ENCODE assay signal across 20 mouse cellular contexts in genomic region chr16:77026933-77027332, GRCm38 (mm10). TPM values are rescaled to one million over a fixed set of nuclear protein-coding genes. Genes with fewer than 3 reads are reported as not detected.
DNase-seq lines count a peak whose midpoint lies in the region; ATAC-seq and TF ChIP-seq lines count a peak whose summit lies in the region.
"Had no signal": no experiment of that assay in that cellular context is flagged by ENCODE, and none has a peak within 500 bp of the region (broad histone marks: within the 10 kb centered on the region; RNA-seq: fewer than 3 reads in every experiment).

No protein-coding gene starts in this region.

- TF ChIP-seq RAD21 in MEL (IDR thresholded peaks at IDR 0.05; ENCODE audit: low read depth, low read length): no peak

- peak overlapping the region; percentile 59; the same call in 1 of the 2 replicates for H3K27ac ChIP-seq in heart, embryonic 10.5 days
- peak overlapping the region; percentile 76 for H3K27ac ChIP-seq in MEL (ENCODE audit: control insufficient read depth, low read depth, low read length)
- peak overlapping the region; percentile 98 for H3K27ac ChIP-seq in liver, embryonic 15.5 days (replicated peaks)
- H3K27ac ChIP-seq: heart, embryonic 15.5 days; macrophage; neural tube, embryonic 12.5 days had no signal

- peaks cover 39% of the 10 kb centered on the region for H3K79me2 ChIP-seq in MEL (ENCODE audit: control insufficient read depth, insufficient read depth, low read length, poor library complexity)

- peak overlapping the region; percentile 72 for H3K4me2 ChIP-seq in liver, embryonic 15.5 days
- H3K4me2 ChIP-seq: heart, embryonic 15.5 days; neural tube, embryonic 12.5 days had no signal

- peak; percentile 80 for DNase-seq in heart, embryonic 10.5 days (ENCODE audit: low spot score)
- DNase-seq in heart, postnatal 25 days (ENCODE audit: low spot score): no peak
- DNase-seq in MEL (ENCODE audit: low read depth, low spot score): peak; percentile 89
- DNase-seq in urinary bladder, postnatal 36 days (ENCODE audit: low spot score in 2 of 2): no peak
- DNase-seq in neural tube, embryonic 10.5 days (ENCODE audit: extremely low spot score, low spot score): no peak
- DNase-seq in right cerebral cortex, adult 18-20 months: no peak
- DNase-seq: adrenal gland, postnatal 36 days; cerebellum, adult 11-12 months; embryo, embryonic 11 days; forebrain, postnatal 0 days; gastrocnemius, postnatal 10 days; kidney, postnatal 14 days; left cerebral cortex, postnatal 4 days; lung, adult 2 months had no signal

- H3K9ac ChIP-seq in MEL (ENCODE audit: control insufficient read depth, low read depth, low read length, poor library complexity, severe bottlenecking): peak overlapping the region; percentile 17; the same call in 1 of the 2 replicates
- peak overlapping the region; percentile 56 for H3K9ac ChIP-seq in liver, embryonic 15.5 days
- H3K9ac ChIP-seq: forebrain, postnatal 0 days; heart, embryonic 15.5 days; neural tube, embryonic 12.5 days had no signal

- TF ChIP-seq CTCF in MEL (IDR thresholded peaks at IDR 0.05 in 2 of 3, conservative IDR thresholded peaks at IDR 0.05 in 1 of 3; ENCODE audit: control insufficient read depth in 1 of 3, insufficient read depth in 1 of 3, low read depth in 2 of 3, low read length in 3 of 3, poor library complexity in 1 of 3, severe bottlenecking in 1 of 3): no peak

- intact Hi-C loops in heart, postnatal 25 days (cut with DNase I): loop anchor here (10.0 kb wide), 1 partner anchor 1262 kb away; the partner anchor contains the start of gene Hspa13

- TF ChIP-seq POLR2A in MEL (IDR thresholded peaks at IDR 0.05; ENCODE audit: control insufficient read depth in 1 of 2, insufficient read depth in 1 of 2, low read depth in 1 of 2, low read length in 2 of 2, poor library complexity in 1 of 2): no peak

- no peak overlapping the region for H3K4me3 ChIP-seq in heart, embryonic 10.5 days
- peak overlapping the region in 1 of 2 experiments; percentile 10; a peak in 1 of 4 replicates for H3K4me3 ChIP-seq in MEL (ENCODE audit: control insufficient read depth in 1 of 2, insufficient read depth in 1 of 2, low read depth in 2 of 2, low read length in 2 of 2)
- peak overlapping the region; percentile 47 for H3K4me3 ChIP-seq in liver, embryonic 15.5 days (replicated peaks)
- H3K4me3 ChIP-seq: heart, embryonic 15.5 days; neural tube, embryonic 12.5 days had no signal

- ATAC-seq in common myeloid progenitor, adult 5-6 weeks (replicated peaks; ENCODE audit: low read depth, poor library complexity, severe bottlenecking): peak; percentile 53
- peak; percentile 93 for ATAC-seq in liver, embryonic 15.5 days (ENCODE audit: insufficient read depth)
- ATAC-seq: forebrain, postnatal 0 days; Patski had no signal

- no peaks in the 10 kb centered on the region for H3K27me3 ChIP-seq in heart, embryonic 10.5 days (ENCODE audit: insufficient read depth, poor library complexity, severe bottlenecking)
- H3K27me3 ChIP-seq in MEL (ENCODE audit: control insufficient read depth in 1 of 2, insufficient read depth in 2 of 2, low read length in 2 of 2): no peaks in the 10 kb centered on the region
- no peaks in the 10 kb centered on the region for H3K27me3 ChIP-seq in liver, embryonic 15.5 days
- H3K27me3 ChIP-seq: heart, embryonic 15.5 days; neural tube, embryonic 12.5 days; Patski had no signal

- H3K9me3 ChIP-seq in heart, embryonic 10.5 days: 0 out of 2 replicates have a peak, but pooled peaks cover 2% of the 10 kb centered on the region
- no peaks in the 10 kb centered on the region for H3K9me3 ChIP-seq in MEL (replicated peaks; ENCODE audit: insufficient read depth, low read length)
- H3K9me3 ChIP-seq in liver, embryonic 15.5 days (replicated peaks): no peaks in the 10 kb centered on the region

- 46% methylated on average over 6 of the region's 6 CpGs for WGBS in heart, embryonic 10.5 days
- 21% methylated on average over 6 of the region's 6 CpGs for WGBS in liver, embryonic 15.5 days (ENCODE audit: insufficient replicate concordance)

- TF ChIP-seq EP300 in MEL (IDR thresholded peaks at IDR 0.05; ENCODE audit: low read depth in 1 of 2, low read length in 2 of 2): peak; percentile 97

- peaks cover 39% of the 10 kb centered on the region for H3K4me1 ChIP-seq in heart, embryonic 10.5 days
- peaks cover 33 to 59% of the 10 kb centered on the region in 2 experiments for H3K4me1 ChIP-seq in MEL (ENCODE audit: control insufficient read depth in 1 of 2, insufficient read depth in 2 of 2, low read length in 2 of 2)
- H3K4me1 ChIP-seq in liver, embryonic 15.5 days (replicated peaks): peaks cover 84% of the 10 kb centered on the region

- peaks cover 20% of the 10 kb centered on the region for H3K36me3 ChIP-seq in heart, embryonic 10.5 days
- H3K36me3 ChIP-seq in MEL (ENCODE audit: control insufficient read depth in 1 of 2, insufficient read depth in 2 of 2, low read length in 2 of 2): peaks cover 0 to 73% of the 10 kb centered on the region in 2 experiments; a peak in 2 of 4 replicates
- H3K36me3 ChIP-seq in liver, embryonic 15.5 days (replicated peaks): peaks cover 29% of the 10 kb centered on the region

TF ChIP-seq in MEL, 35 proteins besides CTCF, POLR2A, EP300 and RAD21:
- TF ChIP-seq POLR2AphosphoS5 (IDR thresholded peaks at IDR 0.05; ENCODE audit: borderline replicate concordance, low read depth, low read length) (no peak), GABPA (IDR thresholded peaks at IDR 0.05; ENCODE audit: low read depth, low read length) (no peak), NELFE (IDR thresholded peaks at IDR 0.05; ENCODE audit: low read depth, low read length) (no peak), MYC (IDR thresholded peaks at IDR 0.05; ENCODE audit: low read depth, low read length) (0 out of 2 replicates have a peak, but pooled peaks have one; percentile 27), ZMIZ1 (IDR thresholded peaks at IDR 0.05; ENCODE audit: low read depth, low read length) (no peak), MAX (IDR thresholded peaks at IDR 0.05; ENCODE audit: low read length) (no peak), TAL1 (IDR thresholded peaks at IDR 0.05; ENCODE audit: low read length) (peak; percentile 89), CHD1 (IDR thresholded peaks at IDR 0.05; ENCODE audit: low read depth, low read length) (no peak), MAFK (IDR thresholded peaks at IDR 0.05; ENCODE audit: borderline replicate concordance, low read depth, low read length) (peak; percentile 24; the same call in 1 of the 2 replicates), SMC3 (IDR thresholded peaks at IDR 0.05; ENCODE audit: low read depth, low read length) (no peak), NRF1 (IDR thresholded peaks at IDR 0.05; ENCODE audit: insufficient read depth, low read depth, low read length, poor library complexity, severe bottlenecking) (no peak), ZKSCAN1 (IDR thresholded peaks at IDR 0.05; ENCODE audit: low read depth, low read length) (no peak), MAZ (IDR thresholded peaks at IDR 0.05; ENCODE audit: low read depth, low read length) (no peak), UBTF (IDR thresholded peaks at IDR 0.05; ENCODE audit: borderline replicate concordance, insufficient read depth, low read depth, low read length) (no peak), ELF1 (IDR thresholded peaks at IDR 0.05; ENCODE audit: low read depth, low read length) (no peak), TBP (IDR thresholded peaks at IDR 0.05; ENCODE audit: low read depth, low read length) (no peak; the same call in 1 of the 2 replicates), USF1 (IDR thresholded peaks at IDR 0.05; ENCODE audit: low read depth, low read length) (no peak), MEF2A (IDR thresholded peaks at IDR 0.05; ENCODE audit: extremely low read depth, insufficient replicate concordance, low read depth, low read length, poor library complexity, severe bottlenecking) (no peak), RCOR1 (IDR thresholded peaks at IDR 0.05; ENCODE audit: low read depth, low read length) (peak; percentile 87), ETS1 (IDR thresholded peaks at IDR 0.05; ENCODE audit: low read depth, low read length) (peak; percentile 89), USF2 (IDR thresholded peaks at IDR 0.05; ENCODE audit: borderline replicate concordance in 1 of 2, insufficient read depth in 1 of 2, low read depth in 1 of 2, low read length in 2 of 2) (no peak), ZC3H11A (IDR thresholded peaks at IDR 0.05; ENCODE audit: low read depth, low read length) (no peak), GATA1 (IDR thresholded peaks at IDR 0.05; ENCODE audit: low read depth, low read length) (peak; percentile 98), POLR2AphosphoS2 (IDR thresholded peaks at IDR 0.05; ENCODE audit: low read length) (no peak), MXI1 (IDR thresholded peaks at IDR 0.05; ENCODE audit: low read depth, low read length) (peak; percentile 68), BHLHE40 (IDR thresholded peaks at IDR 0.05; ENCODE audit: borderline replicate concordance, low read depth, low read length) (peak; percentile 39; the same call in 1 of the 2 replicates), E2F4 (IDR thresholded peaks at IDR 0.05; ENCODE audit: borderline replicate concordance, low read depth, low read length) (no peak), MYB (IDR thresholded peaks at IDR 0.05; ENCODE audit: low read depth, low read length) (peak; percentile 61), SIN3A (IDR thresholded peaks at IDR 0.05; ENCODE audit: low read length) (peak; percentile 86), TCF12 (IDR thresholded peaks at IDR 0.05; ENCODE audit: low read depth, low read length) (peak; percentile 97), JUND (IDR thresholded peaks at IDR 0.05; ENCODE audit: low read depth, low read length) (no peak), ZNF384 (IDR thresholded peaks at IDR 0.05; ENCODE audit: low read depth, low read length) (peak; percentile 51; the same call in 1 of the 2 replicates), HCFC1 (IDR thresholded peaks at IDR 0.05; ENCODE audit: low read depth, low read length) (peak; percentile 50; the same call in 1 of the 2 replicates), KAT2A (conservative IDR thresholded peaks at IDR 0.05; ENCODE audit: low read depth, low read length) (no peak), CHD2 (IDR thresholded peaks at IDR 0.05; ENCODE audit: low read length) (no peak)

RNA-seq across cellular contexts. Expression of gene Usp25, which starts 13.4 kb away (rescaled TPM):
- polyA plus RNA-seq in heart, embryonic 10.5 days (2016; fragmentation: Nextera tagmentation; extraction: Ambion mirVana): 20.8 and 23.1 TPM in 2 replicates
- total RNA-seq in heart, postnatal 25 days (2021): 10 to 100 TPM; 78.2 to 83.5 TPM
- total RNA-seq in MEL (2012; rRNA removed): 45.5 and 45.6 TPM in 2 replicates
- polyA plus RNA-seq in MEL (2012; ENCODE audit: insufficient read depth in 1 of 2, insufficient read length in 2 of 2, low read depth in 1 of 2, low replicate concordance in 2 of 2, missing spikeins in 1 of 2): 10 to 100 TPM in 1 of 2 experiments, not detected in 1; 43.0 TPM
- 83.1 and 97.4 TPM in 2 replicates for total RNA-seq in common myeloid progenitor, adult 5-6 weeks (2017)
- 39.5 and 41.4 TPM in 2 replicates for polyA plus RNA-seq in liver, embryonic 15.5 days (2015; fragmentation: Nextera tagmentation; extraction: Ambion mirVana)

Comparison
In these comparisons a context has a peak if more than half of its experiments do, and no peak if none do; other contexts are left out.
1. DNase-seq: peak in heart, embryonic 10.5 days (single experiment) and MEL (single experiment); none in heart, postnatal 25 days (single experiment), urinary bladder, postnatal 36 days (0 of 2), neural tube, embryonic 10.5 days (single experiment) and right cerebral cortex, adult 18-20 months (single experiment).
2. Peak in every context shown above with its lines, with median percentiles within 50 percentile points of each other: H3K27ac ChIP-seq.